Mouse (Mus musculus): ENCODE measurements around the gene Akap1.

Gene Akap1

DNA sequence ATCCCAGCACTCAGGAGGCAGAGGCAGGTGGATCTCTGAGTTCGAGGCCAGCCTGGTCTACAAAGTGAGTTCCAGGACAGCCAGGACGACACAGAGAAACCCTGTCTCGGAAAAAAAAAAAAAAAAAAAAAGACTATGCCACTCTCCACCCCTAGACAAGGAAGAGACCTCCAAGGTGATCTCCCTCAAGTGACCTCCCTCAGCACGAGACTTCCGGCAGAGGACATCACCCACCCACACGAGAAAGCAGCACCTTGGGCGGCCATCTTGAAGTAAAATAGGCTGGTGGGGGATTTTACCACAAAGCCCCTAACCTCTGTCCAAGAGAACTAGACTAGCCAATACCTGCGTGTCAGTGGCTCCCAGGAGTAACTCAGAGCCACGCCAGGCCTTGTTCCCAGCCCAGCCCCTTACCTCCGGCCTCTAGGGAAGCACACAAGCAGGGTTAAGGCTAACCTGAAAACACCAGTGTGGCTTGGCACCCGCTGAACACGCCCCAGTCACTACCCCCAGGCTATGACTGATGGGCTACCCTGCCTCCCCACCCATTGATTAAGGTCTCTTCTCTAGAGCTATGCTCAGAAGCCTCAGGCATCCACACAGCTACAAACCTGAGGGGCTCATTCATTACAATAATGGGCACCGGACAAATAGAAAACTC lies 21.9 kb downstream of the Akap1 start:
- DNase-seq (ENCODE audit: low read depth, low spot score), result no peak

DNA sequence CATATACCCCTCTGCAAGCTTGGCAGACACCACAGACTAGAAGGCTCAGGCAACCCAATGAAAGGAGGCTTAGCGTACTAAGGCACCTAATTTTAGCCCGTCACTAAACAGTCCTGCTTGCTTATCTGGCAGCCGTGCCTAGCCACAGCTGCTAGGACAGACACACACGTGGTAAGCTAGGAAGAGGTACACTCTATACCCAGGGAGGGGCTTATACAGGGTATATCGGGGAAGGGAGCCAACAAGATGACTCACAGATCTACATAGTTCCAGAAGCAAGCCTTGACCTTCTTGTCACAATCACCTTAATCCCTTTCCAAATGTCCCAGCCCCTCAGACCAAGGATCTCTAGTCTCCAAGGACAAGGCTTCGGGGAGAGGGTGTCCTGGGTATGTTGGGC lies 23.0 kb downstream of the Akap1 start:
- DNase-seq (ENCODE audit: low read depth, low spot score), result no peak

DNA sequence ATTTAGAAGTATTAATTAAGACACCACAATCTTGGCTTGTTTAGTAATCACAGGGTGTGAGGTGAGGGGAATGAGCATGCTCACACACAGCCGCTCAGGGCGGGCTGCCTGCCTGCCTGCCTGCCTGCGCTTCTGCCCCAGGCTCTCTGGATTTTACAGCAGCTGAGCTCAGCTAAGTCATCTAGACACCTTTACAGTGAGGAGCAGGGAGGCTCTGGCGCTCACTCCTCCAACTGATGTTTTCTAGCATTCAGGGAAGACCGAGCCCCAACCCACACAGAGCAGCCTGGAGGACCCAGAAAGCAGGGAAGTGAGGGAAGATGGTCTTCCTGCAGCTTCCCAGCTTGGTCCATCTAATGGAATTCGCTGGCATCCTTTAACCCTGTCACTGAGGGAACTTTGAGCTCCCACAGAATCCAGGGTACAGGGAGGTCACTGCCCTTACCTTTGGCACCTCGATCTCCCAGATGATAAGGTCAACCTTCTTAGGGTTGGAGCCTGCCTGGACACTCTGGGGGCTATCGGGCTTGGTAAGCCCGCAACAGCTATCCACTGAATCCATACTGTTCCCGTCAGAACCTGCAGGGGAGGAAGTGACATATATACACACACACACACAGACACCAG lies 23.5 kb downstream of the Akap1 start:
- DNase-seq (ENCODE audit: low read depth, low spot score), result no peak

DNA sequence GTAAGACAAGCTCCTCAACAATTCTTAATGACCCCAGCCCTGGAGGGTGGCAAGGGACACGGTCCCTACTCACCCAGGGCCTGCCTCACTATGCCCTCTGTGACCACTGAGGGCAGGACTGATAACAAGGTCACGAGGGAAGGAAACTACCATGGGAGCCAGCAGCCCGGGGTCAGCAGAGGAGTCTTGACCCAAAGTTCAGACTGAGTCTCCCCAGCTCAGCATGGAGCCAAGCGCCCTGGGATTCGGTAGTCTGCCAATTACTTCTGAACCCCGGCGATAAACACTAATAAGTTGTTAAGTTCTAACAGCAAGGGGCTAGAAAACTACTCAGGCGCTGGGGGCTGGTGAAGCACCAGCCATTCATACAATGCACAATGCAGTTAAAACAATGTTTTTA lies 24.1 kb downstream of the Akap1 start:
- no peak for DNase-seq (ENCODE audit: low read depth, low spot score)

DNA sequence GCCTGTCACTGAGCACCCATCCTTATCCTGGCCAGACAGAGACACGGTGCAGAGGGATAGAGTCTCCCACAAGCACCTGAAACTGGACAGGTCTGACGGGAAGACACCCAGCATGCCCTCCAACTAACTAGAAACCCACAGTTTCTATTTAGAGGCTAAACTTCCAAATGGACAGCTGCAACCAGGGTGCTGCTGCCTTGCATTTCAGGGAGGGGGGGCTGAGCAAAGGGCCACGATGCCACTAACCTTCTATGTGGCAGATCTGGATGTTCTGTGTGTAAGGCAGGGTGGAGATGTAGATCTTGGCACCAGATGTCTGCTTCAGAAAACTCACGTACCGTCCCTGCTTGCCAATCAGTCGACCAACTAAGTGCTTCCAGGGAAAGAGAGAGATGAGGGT lies 25.0 kb downstream of the Akap1 start:
- DNase-seq (ENCODE audit: low read depth, low spot score), result no peak

DNA sequence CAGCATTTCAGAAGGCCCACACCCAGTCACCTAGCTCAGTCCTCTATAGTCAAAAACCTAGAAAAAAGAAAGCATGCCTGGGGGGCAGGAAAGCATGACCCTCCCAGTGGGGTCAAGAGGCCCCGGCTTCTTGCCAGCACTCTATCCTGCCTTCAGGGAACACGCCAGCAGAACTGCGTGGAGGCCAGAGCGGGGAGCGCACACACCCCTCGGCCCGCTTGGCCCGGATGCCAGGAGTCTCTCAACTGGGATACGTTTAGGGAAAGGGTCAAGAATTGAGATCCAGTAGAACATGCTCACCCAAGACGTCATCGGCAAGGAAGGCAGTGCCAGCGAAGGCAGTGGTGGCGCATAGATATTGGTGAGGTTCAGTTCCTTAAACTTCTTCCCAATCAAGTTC lies 25.8 kb downstream of the Akap1 start:
- DNase-seq (ENCODE audit: low read depth, low spot score), result no peak

DNA sequence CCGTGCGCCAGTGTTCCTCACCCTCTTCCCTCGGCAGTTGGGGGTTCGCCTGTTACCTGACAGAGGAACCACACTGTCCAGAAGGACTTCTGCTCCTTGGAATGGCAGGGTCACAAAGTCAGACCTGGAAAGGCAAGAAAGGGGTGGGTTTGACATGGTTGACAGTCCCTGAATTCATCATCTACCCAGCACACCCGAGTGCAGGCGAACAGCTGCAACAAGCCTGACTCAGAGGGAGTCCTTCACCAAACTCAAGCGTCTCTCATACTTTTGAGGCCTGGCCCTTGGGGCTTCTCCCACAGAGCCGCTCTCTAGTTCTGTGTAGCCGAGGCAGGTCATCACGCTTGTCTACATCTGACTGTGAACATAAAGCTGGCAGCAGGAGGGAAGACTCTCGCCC lies 29.8 kb downstream of the Akap1 start:
- no peak for DNase-seq (ENCODE audit: low read depth, low spot score)

DNA sequence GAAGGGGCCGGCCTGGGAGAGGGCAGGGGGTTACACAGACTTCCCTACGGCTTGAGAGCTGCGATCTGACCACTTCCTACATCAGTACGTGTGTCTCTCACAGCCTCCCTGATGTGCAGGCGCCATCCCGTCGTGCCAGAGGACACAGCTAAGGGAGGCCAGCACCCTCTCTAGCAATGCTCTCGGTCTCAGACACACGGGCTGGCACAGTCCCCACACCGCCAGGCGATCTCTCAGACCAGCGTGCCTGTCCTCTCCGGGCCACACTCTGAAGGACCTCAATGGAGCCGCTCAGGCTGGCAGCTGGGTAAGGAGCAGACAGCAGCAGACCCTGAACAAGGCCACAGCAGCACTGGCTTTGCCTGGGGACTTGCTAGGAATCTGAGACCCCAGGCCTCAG lies 30.3 kb downstream of the Akap1 start:
- DNase-seq (ENCODE audit: low read depth, low spot score), result no peak

DNA sequence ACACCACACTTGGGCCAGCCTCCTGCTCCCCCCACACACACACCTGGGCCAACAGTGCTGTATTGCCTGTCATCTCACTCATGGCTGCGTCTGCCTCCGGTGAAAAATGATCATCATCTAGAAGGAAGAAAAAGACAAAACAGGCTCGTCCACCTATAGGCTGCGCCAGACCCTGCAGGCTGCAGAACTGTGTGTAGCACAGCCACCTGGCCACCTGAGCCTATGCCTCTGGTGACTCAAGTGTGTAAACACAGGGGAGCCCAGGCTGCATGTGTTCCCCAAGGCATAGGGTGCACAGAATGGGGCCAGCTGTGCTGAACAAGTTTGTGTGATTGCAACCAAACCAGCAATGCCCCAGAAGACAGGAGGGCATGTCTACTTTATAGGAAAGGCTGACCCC lies 31.3 kb downstream of the Akap1 start:
- no peak for DNase-seq (ENCODE audit: low read depth, low spot score)

DNA sequence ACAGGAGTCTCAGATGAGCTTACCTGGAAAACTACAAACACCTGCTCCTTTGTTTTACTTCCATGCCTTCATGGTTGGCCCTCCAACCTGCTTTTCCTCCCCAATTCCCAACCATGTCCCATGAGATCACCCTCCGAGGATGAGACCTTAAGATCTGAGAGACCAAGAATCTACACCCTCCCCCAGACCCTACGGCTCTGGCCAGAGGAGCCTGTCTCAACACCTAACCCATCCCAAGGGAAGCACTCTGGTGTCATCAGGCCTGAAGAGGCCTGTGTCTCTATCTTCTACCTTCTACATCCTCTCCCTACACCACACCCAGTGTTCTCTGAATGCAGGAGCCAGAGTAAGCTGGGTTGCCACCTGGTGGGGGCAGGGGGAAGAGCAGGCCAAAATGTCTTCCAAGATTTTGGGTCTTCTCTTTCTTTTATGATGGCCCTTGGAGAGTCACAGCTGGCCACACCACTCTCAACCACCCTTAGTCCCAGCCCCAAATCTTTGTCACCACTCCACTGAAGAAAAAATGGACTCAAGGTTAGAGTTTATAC lies 34.1 kb downstream of the Akap1 start:
- DNase-seq (ENCODE audit: low read depth, low spot score), result no peak

DNA sequence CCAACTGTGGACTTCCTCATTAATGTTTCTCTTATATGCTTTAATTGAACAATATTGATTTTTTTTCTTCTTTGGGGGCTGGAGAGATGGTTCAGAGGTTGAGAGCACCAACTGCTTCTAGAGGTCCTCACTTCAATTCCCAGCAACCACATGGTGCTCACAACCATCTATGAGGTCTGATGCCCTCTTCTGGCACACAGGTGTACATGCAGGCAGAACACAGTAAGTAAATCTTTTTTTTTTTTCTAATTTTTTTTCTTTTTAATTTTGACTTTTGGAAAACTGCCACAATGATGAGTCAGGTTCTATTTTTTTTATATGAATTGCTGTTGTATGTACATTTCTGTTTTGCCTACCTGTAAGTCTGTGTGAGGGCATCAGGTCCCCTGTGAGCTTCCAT lies 35.9 kb downstream of the Akap1 start:
- DNase-seq (ENCODE audit: low read depth, low spot score), result no peak

DNA sequence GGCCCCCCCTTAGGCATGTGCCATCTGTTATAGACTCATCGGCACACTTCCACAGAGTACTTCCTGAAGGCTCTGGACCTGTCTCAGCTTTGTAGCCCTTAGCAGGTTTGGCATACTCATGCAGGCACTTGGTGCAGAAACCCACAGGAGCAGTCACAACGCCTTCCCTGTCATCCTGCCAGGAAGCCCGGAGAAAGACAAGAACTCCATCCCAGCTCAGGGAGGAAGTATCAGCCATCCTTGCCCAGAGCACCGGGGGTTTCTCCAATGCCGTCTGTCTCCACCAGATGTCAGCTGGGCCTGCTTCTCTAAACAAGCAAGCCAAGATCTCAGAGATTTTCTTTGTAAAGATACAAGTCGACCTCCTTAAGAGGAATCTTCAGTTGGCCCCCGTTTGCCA lies 38.5 kb downstream of the Akap1 start:
- no peak for DNase-seq (ENCODE audit: low read depth, low spot score)

DNA sequence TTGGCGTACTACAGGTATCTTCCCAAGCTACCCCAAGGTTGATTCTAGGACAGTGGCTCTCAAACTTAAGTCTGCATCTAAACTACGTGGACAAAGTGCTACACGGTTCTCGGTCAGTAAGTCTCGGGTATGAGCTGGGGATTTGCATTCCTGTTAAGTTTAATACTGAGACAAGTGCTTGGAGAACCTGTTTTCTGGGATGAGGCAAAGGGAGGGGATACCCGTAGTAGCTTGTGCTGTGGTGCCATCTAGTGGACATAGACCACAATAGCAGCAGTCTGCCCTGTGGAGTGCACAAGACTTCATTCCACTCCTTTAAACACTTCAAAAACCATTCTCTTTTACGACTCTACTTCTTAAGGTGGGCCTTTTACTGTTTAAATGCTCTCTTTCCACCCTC lies 41.4 kb downstream of the Akap1 start:
- peak; percentile 82 for DNase-seq (ENCODE audit: low read depth, low spot score)

DNA sequence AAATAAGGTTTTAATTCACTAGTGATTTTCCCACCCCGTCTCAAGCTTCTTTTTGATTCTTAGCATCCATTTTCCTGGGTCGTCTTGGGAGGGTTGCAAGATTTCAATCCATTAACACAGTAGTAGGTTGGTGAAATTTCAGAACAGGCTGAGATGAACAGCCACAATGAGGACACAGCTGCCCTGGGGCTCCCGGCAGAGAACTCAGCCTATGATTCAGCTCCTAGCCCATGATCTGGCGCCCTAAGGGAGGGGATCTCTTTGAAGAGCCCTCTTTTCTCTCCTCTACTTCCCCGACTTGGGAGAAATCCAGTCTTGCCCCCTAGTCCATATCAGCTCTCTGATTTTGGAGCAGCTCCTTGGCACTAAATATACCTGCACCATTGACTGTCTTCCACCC lies 41.9 kb downstream of the Akap1 start:
- no peak for DNase-seq (ENCODE audit: low read depth, low spot score)

DNA sequence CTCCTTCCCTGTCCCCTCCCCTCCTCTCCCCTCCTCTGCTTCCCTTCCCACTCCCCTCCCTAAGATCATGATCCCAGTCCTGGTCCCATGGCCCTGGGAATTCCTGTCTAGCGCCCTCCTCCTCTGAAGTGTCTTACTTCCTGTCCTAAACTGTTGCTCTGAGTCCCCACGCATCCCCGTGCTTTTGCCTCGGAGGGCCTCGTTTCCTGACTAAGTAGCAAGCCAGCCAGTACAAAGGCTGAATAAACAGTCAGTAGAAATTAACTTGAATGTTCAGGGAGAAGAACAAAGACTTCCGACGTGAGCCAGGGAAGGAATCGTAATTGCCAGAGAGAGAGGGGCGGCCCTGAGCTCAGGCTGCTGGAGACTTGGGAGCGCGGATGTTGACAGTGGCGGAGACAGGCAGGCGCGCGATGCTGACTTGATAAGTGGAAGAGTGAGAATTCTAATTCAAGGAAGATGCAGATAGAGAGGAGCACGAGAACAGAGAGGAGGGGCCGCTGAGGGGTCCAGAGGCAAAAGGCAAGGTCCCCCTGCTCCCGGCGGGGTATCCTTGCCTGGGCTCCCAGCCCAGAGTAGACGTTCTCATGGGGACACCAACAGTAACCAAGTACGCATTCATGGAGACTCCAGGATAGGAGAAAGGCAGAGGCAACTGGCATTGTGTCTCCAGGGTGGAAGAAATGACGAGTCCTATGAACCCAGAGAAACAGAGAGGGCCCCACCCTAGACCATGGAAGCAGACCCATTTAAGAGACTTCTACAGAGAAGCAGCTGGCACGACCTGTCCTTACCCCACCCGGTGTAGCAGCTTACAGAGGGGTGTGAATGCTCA lies 43.4 kb downstream of the Akap1 start:
- no peak for DNase-seq (ENCODE audit: low read depth, low spot score)

DNA sequence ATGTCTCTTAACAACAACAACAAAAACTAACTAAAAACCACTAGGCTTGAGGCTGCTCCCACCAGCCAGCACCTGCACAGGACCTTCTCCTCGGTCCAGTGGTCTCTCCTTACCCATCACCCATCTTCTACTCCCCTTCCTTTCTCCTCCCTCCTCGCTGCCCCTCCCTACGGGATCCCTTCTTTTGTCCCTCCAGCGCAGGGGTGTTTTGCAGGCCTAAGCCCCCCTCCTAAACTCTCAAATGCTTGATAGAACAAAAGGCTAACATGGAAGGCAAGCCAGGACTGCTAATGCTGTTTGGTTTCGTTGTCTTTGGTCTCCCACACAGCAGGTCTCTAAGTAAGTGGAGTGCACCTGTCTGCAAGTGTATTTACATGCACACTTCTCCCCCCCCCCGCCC lies 44.1 kb downstream of the Akap1 start:
- no peak for DNase-seq (ENCODE audit: low read depth, low spot score)

DNA sequence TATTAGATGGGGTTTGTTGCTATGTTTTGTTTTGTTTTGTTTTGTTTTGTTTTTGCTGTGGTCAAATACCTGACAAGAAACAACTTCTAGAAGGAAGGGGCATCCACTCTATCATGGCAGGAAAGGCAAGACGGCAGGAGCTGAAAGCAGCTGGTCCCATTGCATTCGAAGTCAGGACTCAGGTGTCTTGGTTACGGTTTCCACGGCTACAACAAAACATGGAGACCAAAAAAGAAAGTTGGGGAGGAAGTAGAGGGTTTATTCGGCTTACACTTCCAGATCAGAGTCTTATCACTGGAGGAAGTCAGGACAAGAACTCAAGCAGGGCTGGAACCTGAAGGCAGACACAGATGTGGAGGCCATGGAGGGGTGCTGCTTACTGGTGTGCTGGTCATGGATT lies 47.3 kb downstream of the Akap1 start:
- no peak for DNase-seq (ENCODE audit: low read depth, low spot score)

DNA sequence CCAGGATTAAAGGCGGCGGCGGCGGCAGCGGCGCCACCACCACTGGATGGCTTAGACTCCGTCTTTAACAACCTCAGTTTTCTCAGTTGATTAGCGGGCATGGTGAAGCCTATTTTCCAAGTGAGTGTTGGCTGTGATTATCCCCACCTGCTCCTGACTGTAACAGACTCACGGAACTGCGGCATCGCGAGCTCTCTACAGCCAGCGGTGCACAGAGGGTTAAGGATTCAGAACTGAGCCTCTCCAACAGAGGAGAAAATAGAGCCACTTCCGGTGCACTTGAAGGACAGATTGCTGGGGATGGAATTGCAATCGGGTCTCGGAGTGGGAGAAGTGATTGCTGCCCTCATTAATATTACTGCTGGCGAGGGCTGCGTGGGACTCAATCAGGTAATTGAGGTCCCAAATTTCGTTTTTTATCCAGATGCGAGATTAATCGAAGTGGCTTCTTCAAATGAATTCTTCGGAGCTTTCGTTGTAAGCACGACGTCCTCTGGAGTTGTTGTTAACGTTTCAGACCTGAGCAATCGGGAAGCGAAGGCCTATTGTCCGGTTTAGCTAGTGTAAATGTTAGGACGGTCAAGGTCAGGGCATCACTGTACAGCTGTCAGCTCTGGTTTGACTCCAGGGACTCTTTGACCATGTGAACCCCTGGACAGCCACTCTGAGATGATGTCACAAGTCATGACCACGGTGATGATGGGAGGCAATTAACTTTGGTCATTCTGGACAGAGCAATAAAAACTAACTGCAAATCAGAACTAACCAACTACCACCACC lies 61.0 kb downstream of the Akap1 start:
- no peak for DNase-seq (ENCODE audit: low read depth, low spot score)

DNA sequence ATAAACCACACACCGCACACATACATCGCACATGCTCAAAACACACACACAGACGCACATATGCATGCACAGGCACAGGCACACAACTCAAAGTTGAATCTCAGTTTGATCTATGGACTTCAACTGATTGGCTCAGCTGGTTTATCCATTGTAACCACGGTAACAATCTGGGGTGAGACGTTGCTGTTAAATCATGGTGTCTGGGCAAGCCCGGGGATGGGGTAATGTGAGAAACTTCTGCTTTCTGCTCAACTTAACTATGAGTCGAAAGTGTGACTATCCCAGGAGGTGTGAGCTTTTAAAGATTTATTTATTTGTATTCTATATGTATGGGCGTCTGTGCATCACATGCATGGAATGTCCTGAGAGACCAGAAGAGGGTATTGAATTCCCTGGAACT lies 68.2 kb downstream of the Akap1 start:
- no peak for DNase-seq (ENCODE audit: low read depth, low spot score)

DNA sequence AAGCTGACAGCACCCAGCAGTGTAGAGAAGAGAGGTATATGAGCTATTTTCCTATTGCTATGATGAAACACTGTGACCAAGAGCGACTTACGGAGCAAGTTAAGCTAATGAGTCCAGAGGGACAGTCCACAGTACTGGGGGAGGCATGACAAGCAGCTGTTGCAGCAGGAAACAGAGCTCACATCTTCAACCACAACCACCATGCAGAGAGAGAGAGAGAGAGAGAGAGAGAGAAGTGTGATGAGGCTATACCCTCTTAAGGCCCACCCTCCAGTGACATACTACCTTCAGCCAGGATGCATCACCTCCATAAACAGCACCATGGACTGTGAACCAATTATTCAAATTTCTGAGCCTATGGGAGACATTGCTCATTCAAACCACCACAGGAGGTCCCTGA lies 74.5 kb downstream of the Akap1 start:
- DNase-seq (ENCODE audit: low read depth, low spot score), result no peak

DNA sequence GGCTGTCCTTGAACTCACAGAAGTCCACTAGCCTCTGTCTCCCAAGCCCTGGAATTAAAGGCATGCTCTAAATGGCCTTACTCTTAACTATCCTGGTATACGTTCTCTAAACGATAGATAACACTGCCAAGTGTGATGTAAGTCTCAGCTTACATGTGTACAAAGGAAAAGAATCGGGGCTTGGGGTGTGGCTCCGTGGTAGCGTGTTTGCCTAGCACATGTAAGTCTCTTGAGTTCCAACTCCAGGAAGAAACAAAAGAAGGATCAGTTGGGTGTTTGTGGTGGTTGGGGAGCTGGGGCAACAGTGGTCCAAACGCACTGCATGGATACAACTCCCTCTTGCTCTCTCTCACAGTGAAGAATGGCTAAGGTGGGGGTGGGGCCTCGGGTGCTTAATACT lies 77.6 kb downstream of the Akap1 start:
- DNase-seq (ENCODE audit: low read depth, low spot score), result no peak

DNA sequence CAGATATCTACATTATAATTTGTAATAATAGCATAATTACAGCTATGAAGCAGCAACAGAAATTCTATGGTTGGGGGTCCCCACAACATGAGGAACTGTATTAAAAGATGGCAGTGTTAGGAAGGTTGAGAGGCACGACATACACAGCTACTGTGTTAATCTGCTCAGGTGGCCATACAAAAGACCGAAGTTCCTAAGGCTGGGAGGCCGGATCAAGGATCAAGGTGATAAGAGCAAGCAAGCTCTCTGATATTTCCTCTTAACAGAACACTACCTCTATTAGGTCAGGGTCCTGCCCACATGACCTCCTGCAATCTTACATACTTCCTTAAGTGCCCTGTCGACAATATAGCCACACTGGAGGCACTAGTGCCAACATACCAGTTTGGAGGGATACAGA lies 80.9 kb downstream of the Akap1 start:
- no peak for DNase-seq (ENCODE audit: low read depth, low spot score)
